Mouse (Mus musculus) neural tube, embryonic 13.5 days (tissue): ENCODE measurements around the gene Insrr. TPM values are rescaled to one million over a fixed set of nuclear protein-coding genes. Genes with fewer than 3 reads are reported as not detected.

Experiments
- ATAC-seq: fragments of 200-750 bp; cut with Nextera tagmentation; 2 replicates; pipeline ENCODE4 v1.8.0; 2017; ENCODE audit warnings: low read depth, mild to moderate bottlenecking, moderate TSS enrichment, moderate library complexity
- H3K27ac ChIP-seq: fragments of 300-500 bp; sonication (generic); replicated peaks from 2 replicates; pipeline ENCODE4 v1.5.1; 2015; ENCODE audit warnings: moderate library complexity, mild to moderate bottlenecking, inconsistent platforms
- H3K27me3 ChIP-seq: fragments of 300-500 bp; sonication (generic); 2 replicates; pipeline ENCODE4 v1.6.1; 2015; ENCODE audit warnings: mild to moderate bottlenecking, inconsistent platforms
- H3K36me3 ChIP-seq: fragments of 300-500 bp; sonication (generic); 2 replicates; pipeline ENCODE4 v1.6.1; 2015; ENCODE audit warnings: mild to moderate bottlenecking, inconsistent platforms
- H3K4me1 ChIP-seq: fragments of 300-500 bp; sonication (generic); replicated peaks from 2 replicates; pipeline ENCODE4 v1.6.1; 2015; ENCODE audit warnings: inconsistent platforms
- H3K4me2 ChIP-seq: fragments of 300-500 bp; sonication (generic); 2 replicates; pipeline ENCODE4 v1.6.1; 2015; ENCODE audit warnings: inconsistent platforms, mild to moderate bottlenecking, moderate library complexity
- H3K4me3 ChIP-seq: fragments of 300-500 bp; sonication (generic); 2 replicates; pipeline ENCODE4 v1.5.1; 2015; ENCODE audit warnings: mild to moderate bottlenecking, inconsistent platforms
- H3K9ac ChIP-seq: fragments of 300-500 bp; sonication (generic); 2 replicates; pipeline ENCODE4 v1.6.1; 2015; ENCODE audit warnings: moderate library complexity, mild to moderate bottlenecking, inconsistent platforms
- H3K9me3 ChIP-seq: fragments of 300-500 bp; sonication (generic); 2 replicates; pipeline ENCODE4 v1.6.1; 2016; ENCODE audit warnings: inconsistent platforms
- WGBS: fragments of 180-500 bp; shearing (Covaris S2); methylation state at CpG from one replicate; pipeline ENCODE4 v1.1.7; 2015; 5-methylcytosine and 5-hydroxymethylcytosine counted together
- polyA plus RNA-seq: library from polyadenylated mRNA; unstranded; fragments of >200 nt; fragmentation: Nextera tagmentation; extraction: Ambion mirVana; gene quantifications from 2 replicates; pipeline ENCODE4 v1.2.1, GENCODE M21; 2015

Gene Insrr
- polyA plus RNA-seq, 1 experiment from 2014 or later: 5.4 TPM

DNA sequence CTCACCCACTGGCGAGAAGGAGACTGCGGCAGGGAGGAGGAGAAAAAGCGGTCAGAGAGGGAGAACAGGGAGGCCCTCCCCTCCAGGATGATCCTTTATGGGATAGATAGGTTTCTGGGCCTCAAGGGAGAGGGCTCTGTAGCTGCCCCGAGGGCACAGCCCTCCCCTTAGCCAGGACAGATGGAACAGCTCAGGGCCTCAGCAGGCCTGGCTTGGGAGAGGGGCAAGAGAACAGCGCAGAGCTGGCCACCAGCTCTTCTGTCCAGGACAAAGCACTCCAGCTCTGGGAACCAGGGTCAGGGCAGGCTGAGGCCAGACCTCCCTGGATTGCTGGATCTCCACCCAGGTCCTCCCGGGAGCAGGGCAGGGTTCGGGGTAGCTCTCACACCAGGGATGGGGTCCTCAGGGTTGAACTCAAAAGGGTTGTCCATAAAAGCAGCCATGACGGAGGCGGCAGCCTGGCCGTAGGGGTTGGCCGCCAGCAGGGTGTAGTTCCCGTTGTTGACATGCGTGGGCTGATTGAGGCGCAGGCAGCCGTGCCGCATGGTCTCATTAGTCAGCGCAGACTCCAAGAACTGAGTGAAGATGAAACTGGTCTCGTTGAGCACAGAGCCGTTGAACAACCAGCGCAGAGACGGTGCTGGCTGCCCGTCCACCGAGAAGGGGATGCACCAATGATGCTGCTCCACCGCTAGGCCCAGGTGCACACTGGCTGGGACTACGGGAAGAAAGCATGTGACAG is 13.3 kb upstream of the Insrr start:
- H3K4me1 ChIP-seq: peaks cover 25% of the 10 kb centered on the region

DNA sequence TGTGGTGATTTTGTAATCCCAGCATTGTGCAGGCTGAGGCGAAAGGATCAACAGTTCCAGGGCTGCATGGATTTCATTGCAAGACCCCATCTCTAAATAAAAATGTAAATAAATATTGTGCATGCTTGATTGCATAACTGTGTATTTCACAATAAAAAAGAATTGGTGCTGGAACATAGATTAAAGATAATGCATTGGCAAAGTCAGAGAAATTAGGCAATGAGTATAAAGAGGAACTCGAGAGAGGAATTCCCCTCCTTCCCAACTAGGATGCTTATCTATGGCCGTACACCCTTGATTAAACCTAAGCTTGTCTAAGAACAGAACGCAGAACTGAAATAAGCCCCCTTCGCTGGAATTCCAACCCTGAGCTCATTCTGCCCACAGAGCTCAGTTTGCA is 11.6 kb upstream of the Insrr start:
- WGBS: 89% methylated on average over 5 of the region's 5 CpGs
- H3K9me3 ChIP-seq: no peaks in the 10 kb centered on the region
- H3K36me3 ChIP-seq: no peaks in the 10 kb centered on the region
- no peak overlapping the region for H3K4me3 ChIP-seq
- no peak overlapping the region for H3K27ac ChIP-seq
- peaks cover 30% of the 10 kb centered on the region for H3K4me1 ChIP-seq
- ATAC-seq: no peak
- 0 out of 2 replicates have a peak, but pooled peaks cover under 1% of the 10 kb centered on the region for H3K27me3 ChIP-seq
- no peak overlapping the region for H3K9ac ChIP-seq
- no peak overlapping the region for H3K4me2 ChIP-seq

More for the DNA sequence above, 13.3 kb upstream of the Insrr start:
- Histone ChIP-seq H3K27me3 (peaks cover 2% of the 10 kb centered on the region; the same call in 1 of the 2 replicates), H3K36me3 (no peaks in the 10 kb centered on the region), H3K4me2 (no peak overlapping the region), H3K4me3 (no peak overlapping the region), H3K27ac (peak overlapping the region; percentile 46), H3K9ac (no peak overlapping the region), H3K9me3 (no peaks in the 10 kb centered on the region)
- no peak for ATAC-seq
- WGBS: 78% methylated on average over 25 of the region's 25 CpGs

DNA sequence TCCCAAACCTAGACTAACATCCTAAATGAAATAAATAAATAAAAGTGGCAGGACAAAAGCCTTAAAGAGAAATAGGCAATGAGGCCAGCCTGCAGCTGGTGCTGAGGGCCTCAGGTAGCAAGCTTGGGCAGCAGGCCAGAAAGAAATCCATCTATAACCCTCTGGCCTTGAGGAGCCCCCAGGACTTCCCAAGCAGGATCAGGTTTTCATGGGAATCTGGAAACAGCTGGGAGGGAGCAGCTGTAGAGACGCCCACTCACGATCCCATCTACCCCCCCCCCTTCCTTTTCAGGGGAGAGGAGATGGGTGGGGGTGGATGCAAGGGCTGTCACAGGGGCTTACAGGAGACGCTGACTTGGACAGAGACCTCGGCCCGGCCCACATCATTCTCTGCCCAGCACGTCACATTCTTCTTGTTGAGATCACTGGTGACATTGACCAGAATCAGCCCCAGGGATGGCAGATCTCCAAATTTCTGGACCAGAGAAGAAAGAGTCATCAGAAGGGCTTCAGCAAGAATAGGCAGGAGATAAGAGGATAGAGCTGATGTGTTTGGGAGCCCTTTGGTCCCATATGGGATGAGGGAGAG is 11.0 kb upstream of the Insrr start:
- no peak for ATAC-seq

DNA sequence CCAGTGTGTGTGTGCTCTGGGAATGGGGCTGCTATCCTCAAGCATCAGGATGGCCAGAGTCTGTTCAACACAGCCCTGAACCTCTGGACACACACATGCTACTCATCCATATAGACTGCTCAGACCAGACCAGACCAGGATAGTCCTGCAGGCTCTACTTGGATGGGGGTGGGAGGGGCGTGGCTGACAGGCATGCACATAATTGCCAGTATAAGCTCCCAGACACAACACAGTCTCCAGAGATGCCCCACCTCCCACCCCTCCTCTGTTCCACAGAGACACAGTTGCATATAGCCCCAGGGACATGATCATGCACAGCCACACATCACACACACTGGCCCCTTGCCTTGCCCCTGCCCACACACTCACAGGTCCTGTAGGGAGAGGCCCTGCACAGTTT is 7.5 kb upstream of the Insrr start:
- 60% methylated on average over 1 of the region's 1 CpGs for WGBS

More for the DNA sequence above, 11.0 kb upstream of the Insrr start:
- Histone ChIP-seq H3K9me3 (no peaks in the 10 kb centered on the region), H3K4me1 (peaks cover 32% of the 10 kb centered on the region), H3K4me3 (no peak overlapping the region), H3K36me3 (no peaks in the 10 kb centered on the region), H3K4me2 (no peak overlapping the region), H3K9ac (no peak overlapping the region), H3K27me3 (peaks cover 6% of the 10 kb centered on the region), H3K27ac (no peak overlapping the region)
- WGBS: 51% methylated on average over 6 of the region's 6 CpGs

DNA sequence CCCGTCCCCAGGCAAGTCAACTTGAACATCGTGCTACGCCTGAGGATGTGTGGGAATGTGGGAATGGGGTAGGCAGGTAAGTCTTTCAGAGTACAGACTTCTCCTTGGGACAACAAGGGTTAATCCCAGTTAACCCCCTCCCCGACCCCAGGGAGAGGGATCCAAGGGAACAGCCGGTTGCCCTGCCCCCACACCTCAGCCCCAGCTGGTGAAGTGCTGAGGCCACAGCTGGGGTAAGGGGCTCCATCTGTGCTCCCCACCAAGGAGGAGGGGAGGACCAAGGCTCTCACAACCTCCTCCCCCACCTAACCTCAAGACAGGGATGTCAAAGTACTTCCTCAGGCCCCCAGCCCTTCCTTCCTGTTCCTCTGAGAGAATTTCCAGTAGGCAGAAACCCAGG is 7.0 kb upstream of the Insrr start:
- Histone ChIP-seq H3K4me2 (peak overlapping the region; percentile 9; the same call in 1 of the 2 replicates), H3K27ac (peak overlapping the region; percentile 46; the same call in 1 of the 2 replicates), H3K9ac (no peak overlapping the region), H3K4me3 (no peak overlapping the region), H3K9me3 (no peaks in the 10 kb centered on the region), H3K4me1 (peaks cover 25% of the 10 kb centered on the region), H3K27me3 (peaks cover 46% of the 10 kb centered on the region), H3K36me3 (no peaks in the 10 kb centered on the region)
- WGBS: 37% methylated on average over 5 of the region's 5 CpGs
- ATAC-seq: 0 out of 2 replicates have a peak, but pooled peaks have one; percentile 41

More for the DNA sequence above, 7.5 kb upstream of the Insrr start:
- Histone ChIP-seq H3K27me3 (peaks cover 41% of the 10 kb centered on the region), H3K4me3 (no peak overlapping the region), H3K4me2 (0 out of 2 replicates have a peak overlapping the region, but pooled peaks have one; percentile 9), H3K9me3 (no peaks in the 10 kb centered on the region), H3K27ac (peak overlapping the region; percentile 46; the same call in 1 of the 2 replicates), H3K9ac (no peak overlapping the region), H3K4me1 (peaks cover 22% of the 10 kb centered on the region), H3K36me3 (no peaks in the 10 kb centered on the region)
- ATAC-seq: peak; percentile 47; the same call in 1 of the 2 replicates

DNA sequence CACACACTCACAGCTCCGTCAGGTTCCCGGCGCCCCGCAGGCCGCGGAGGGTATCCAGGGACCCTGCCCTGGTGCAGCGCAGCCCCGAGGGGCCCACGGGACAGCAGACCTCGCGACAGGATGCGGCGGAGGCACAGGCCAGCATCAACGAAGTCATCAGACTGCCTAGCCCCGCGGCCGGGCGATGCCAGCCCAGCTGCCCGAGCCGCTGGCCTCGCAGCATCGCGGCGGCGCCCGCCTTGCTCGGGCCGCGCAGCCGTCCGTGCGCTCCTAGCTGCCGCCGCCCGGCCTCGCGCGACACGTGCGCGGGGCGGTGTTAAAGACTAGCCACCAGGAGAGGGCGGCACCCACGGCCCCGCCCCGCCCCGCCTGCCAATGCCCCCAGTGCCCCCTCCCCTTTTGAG is 1.8 kb upstream of the Insrr start, which contains the start of gene Ntrk1:
Gene Ntrk1, minus strand, starts transcription at position 241 of the 404 bp plus-strand sequence.
- ATAC-seq: peak; percentile 45
- Histone ChIP-seq H3K4me3 (peak within 1 kb of the TSS; percentile 39), H3K9me3 (no peaks in the 10 kb centered on the region), H3K9ac (peak within 1 kb of the TSS; percentile 66), H3K4me2 (peak within 1 kb of the TSS; percentile 57), H3K36me3 (no peaks in the 10 kb centered on the region), H3K27ac (peak within 1 kb of the TSS; percentile 54), H3K4me1 (peaks cover 42% of the 10 kb centered on the region), H3K27me3 (peaks cover 98% of the 10 kb centered on the region)
- WGBS: under 1% methylated on average over 46 of the region's 47 CpGs

DNA sequence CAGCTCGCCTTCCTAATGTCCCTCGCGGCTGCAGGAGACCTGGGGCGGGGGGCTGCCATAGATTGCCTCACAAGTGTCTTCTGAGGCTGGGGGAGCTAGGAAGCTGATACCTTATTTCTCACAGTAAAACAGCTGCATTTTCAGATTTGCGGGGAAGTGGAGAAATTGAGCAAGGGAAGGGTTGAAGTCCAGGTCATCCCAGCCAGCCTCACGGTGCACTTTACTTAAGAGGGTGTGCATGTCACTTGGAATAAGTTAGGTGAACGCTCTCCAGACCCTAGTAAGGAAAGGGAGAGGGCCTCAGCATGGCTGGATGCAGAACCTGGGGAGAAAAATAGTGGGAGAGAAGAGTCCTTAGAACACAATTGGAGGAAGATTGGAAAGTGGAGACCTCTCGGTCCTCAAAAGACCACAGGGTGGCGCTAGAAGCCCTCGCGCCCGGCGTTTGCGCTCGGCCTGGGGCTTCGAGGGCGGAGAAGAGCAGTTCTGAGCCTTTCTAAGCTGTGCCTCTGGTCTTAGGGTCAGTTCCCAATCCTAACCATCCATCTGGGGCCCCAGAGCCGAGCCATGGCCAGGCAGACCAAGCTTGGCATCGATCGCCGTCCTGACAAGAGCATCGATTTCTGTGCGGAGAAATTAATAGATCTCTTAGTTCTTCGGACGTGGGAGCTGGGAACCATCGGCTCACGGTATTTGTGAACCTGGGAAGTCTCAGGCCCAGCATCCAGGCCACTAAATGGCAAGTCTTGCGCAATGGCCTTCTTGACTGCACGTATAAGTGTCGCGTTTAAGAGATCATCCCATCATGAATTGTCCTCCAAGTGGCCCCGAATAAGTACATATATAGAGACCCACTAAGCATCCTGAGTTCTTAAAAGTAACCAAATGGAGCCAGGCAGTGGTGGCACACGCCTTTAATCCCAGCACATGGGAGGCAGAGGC is 1.1 kb upstream of the Insrr start:
- WGBS: 17% methylated on average over 33 of the region's 33 CpGs
- peak; percentile 28; the same call in 1 of the 2 replicates for ATAC-seq
- Histone ChIP-seq H3K36me3 (no peaks in the 10 kb centered on the region), H3K9me3 (no peaks in the 10 kb centered on the region), H3K4me1 (peaks cover 38% of the 10 kb centered on the region), H3K27ac (0 out of 2 replicates have a peak overlapping the region, but pooled peaks have one; percentile 49), H3K4me3 (peak overlapping the region; percentile 39), H3K4me2 (peak overlapping the region; percentile 57), H3K27me3 (peaks cover 100% of the 10 kb centered on the region), H3K9ac (peak overlapping the region; percentile 66)

DNA sequence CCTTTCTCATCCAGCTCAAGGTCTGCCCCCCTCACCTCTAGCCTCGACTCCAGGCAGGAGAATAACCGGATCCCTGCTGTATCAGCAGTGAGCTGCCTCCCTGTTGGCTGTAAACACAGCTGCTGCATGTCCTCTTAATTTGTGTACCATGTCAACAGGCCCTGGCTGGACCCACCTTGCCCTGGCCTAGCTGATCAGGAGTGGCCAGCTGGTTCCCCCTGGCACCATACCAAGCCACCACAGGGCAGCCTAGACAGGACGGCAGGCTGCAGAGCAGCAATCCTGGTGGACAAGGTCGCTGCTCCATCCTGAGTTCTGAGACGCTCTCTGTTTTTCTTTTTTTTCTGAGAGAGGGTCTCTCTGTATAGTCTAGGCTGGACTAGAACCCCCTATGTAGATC is 4.9 kb downstream of the Insrr start:
- ATAC-seq: no peak
- 62% methylated on average over 5 of the region's 5 CpGs for WGBS

DNA sequence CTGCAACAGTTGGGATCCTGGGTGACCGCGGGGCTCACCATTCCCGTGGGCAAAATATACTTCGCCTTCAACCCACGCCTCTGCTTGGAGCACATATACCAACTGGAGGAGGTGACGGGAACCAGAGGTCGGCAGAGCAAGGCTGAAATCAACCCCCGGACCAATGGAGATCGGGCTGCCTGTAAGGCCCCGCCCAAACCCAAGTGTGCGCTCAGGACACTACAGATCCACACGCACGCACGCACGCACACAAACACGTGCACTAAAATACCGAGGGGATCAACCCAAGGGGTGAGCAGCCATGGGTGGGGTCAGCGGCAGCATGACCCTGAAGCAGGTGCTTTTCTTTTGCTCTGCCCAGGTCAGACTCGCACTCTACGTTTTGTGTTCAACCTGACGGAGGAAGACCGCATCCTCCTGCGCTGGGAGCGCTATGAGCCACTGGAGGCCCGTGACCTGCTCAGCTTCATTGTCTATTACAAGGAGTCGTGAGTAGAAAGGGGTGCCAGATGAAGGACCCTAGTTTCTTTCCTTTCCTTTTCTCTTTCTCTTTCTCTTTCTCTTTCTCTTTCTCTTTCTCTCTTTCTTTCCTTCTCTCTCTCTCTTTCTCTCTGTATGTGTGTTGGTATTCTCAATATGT is 7.4 kb downstream of the Insrr start:
- H3K27me3 ChIP-seq: peaks cover 99% of the 10 kb centered on the region
- H3K27ac ChIP-seq: no peak overlapping the region
- no peaks in the 10 kb centered on the region for H3K9me3 ChIP-seq
- peak overlapping the region; percentile 49 for H3K4me2 ChIP-seq
- H3K9ac ChIP-seq: no peak overlapping the region; the same call in 1 of the 2 replicates
- H3K36me3 ChIP-seq: no peaks in the 10 kb centered on the region
- peaks cover 14% of the 10 kb centered on the region for H3K4me1 ChIP-seq
- no peak for ATAC-seq
- H3K4me3 ChIP-seq: peak overlapping the region; percentile 24
- 4% methylated on average over 26 of the region's 26 CpGs for WGBS

More for the DNA sequence above, 4.9 kb downstream of the Insrr start:
- H3K36me3 ChIP-seq: no peaks in the 10 kb centered on the region
- peaks cover 100% of the 10 kb centered on the region for H3K27me3 ChIP-seq
- peaks cover 28% of the 10 kb centered on the region for H3K4me1 ChIP-seq
- H3K9ac ChIP-seq: no peak overlapping the region
- H3K27ac ChIP-seq: no peak overlapping the region
- no peaks in the 10 kb centered on the region for H3K9me3 ChIP-seq
- H3K4me3 ChIP-seq: no peak overlapping the region
- no peak overlapping the region for H3K4me2 ChIP-seq

DNA sequence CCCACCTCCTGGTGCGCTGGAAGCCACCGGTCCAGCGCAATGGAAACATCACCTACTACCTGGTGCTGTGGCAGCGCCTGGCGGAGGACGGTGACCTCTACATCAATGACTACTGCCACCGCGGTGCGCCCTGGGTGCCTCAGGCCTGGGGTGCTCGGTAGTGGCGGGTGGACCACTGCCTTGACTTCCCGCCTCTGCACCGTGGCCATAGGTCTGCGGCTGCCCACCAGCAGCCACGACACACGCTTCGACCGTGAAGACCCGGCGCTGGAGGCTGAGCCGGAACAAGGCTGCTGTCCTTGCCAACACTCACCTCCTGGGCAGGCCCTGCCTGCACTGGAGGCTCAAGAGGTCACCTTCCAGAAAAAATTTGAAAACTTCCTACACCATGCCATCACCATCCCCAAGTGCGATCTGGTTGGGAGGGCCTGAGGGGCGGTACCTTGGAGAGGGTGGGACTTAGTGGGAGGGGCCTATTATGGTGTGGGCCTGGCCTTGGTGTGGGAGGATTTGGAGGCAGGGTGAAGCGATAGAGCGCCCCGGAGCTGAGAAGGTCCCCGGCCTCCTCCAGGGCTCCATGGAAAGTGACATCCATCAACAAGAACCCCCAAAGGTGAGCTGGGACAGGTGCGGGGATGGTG is 12.7 kb downstream of the Insrr start:
- 4% methylated on average over 28 of the region's 28 CpGs for WGBS
- Histone ChIP-seq H3K36me3 (no peaks in the 10 kb centered on the region), H3K27me3 (peaks cover 92% of the 10 kb centered on the region)

DNA sequence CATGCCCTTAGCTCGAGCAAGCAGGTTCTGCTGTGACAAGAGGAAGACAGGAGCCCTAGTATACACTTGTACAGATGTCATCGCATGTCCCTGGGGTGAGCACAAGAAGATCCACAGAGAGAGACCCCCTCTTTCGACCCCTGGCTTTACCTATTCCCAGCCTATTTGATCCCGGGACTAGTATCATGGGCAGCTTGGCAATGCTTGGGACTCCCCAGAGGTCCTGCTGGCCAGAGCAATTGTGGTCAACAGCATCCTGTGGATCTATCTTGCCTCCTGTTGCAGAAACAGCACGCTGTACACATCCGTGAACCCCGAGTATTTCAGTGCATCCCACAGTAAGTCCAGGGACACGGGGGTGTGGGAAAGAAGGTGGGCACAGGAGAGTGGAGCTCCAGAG is 14.5 kb downstream of the Insrr start:
- Histone ChIP-seq H3K4me3 (no peak overlapping the region), H3K4me1 (peaks cover 16% of the 10 kb centered on the region; the same call in 1 of the 2 replicates)
- 88% methylated on average over 8 of the region's 8 CpGs for WGBS

More for the DNA sequence above, 12.7 kb downstream of the Insrr start:
- Histone ChIP-seq H3K9ac (no peak overlapping the region), H3K4me3 (no peak overlapping the region), H3K4me1 (peaks cover 12% of the 10 kb centered on the region; the same call in 1 of the 2 replicates), H3K9me3 (no peaks in the 10 kb centered on the region), H3K4me2 (peak overlapping the region; percentile 36), H3K27ac (no peak overlapping the region)
- peak; percentile 63; the same call in 1 of the 2 replicates for ATAC-seq

More for the DNA sequence above, 14.5 kb downstream of the Insrr start:
- peaks cover 92% of the 10 kb centered on the region for H3K27me3 ChIP-seq
- no peak overlapping the region for H3K27ac ChIP-seq
- ATAC-seq: no peak
- H3K9me3 ChIP-seq: no peaks in the 10 kb centered on the region
- no peak overlapping the region for H3K4me2 ChIP-seq
- H3K36me3 ChIP-seq: no peaks in the 10 kb centered on the region
- H3K9ac ChIP-seq: no peak overlapping the region
